Mouse (Mus musculus) mouse embryonic stem cell (cell line): ENCODE data around the gene Olfr418.
"Not testable (repeated sequence)": the region's sequence is repeated elsewhere in the genome, so short reads cannot be mapped to it uniquely, and the experiment has no call there.

Experiments
- in situ Hi-C, 2 experiments: fragments of 300-500 bp; cut with MboI; formaldehyde crosslinking; loops; 1 replicate in 1 of 2; 3 replicates in 1 of 2; pipeline ENCODE4 v1.14.3; 2019 to 2020; ENCODE audit warnings: low sequenced_read_pairs in 2 of 2, low pct_unique_long_range_greater_than_20kb in 1 of 2, mixed read lengths in 1 of 2; ENCODE audit not compliant: unreplicated experiment in 1 of 2

Olfr418 gene

DNA sequence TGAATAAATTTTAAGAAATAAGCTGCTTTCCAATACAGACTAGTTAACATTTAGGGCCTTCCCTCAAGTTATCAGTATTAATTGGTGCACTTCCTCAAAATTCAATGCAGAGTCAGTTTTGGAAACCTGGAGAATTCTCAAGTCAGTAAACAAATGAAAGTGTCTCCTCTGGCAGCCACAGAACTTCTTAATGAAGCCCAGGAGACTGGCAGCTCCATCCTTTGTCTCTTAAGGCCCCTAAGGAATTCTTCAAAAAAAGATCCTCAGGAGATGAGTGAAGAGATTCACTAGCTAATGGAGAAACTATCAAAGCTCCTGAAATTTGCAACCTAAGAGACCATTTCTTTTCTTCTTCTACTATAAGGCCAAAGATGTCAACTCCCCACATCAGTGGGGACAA is at the start of gene Olfr418:
Gene Olfr418, plus strand, starts transcription at position 301 of the 400 bp plus-strand sequence.
- in situ Hi-C loops = no loop called here

DNA sequence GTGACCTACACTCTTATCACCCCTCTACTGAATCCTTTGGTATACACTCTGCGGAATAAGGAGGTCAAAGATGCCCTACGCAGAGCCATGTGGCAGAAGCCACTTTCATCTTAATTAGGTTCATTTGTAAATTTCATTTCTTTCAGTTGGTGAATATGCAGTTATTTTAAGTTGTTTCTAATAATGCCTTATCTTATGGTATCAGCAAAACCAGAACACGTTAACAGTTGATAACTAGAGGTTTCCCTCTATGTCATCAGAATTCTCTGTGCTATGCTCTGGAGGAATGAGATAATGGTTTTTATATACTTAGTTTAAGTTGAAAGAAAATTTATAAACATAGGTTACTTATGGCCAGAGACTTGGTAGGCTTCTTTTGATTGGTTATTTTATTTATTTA is 49.3 kb upstream of the Olfr418 start:
- in situ Hi-C loops = loop anchor here in 1 of 2 experiments (5.0 kb wide), 1 partner anchor 384 kb away; no protein-coding TSS in a partner anchor

DNA sequence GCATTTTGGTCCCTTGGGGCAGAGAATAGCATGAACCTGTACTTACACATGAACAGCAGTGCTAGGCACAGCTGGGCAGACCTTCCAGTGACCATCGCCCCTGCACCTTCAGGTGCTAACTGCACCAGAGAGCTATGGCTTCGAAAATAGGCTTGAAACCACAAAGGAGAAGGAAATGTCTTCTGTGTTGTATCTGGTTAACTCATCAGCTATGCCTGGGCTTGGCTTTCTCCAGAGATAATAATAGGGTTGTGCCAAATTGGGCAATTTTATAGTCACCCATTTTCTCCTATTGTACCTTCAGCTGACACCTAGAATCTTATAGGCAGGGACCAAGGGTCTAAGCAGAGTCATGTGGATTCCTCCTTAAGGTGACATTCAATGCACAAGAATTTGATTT is 38.7 kb upstream of the Olfr418 start, which contains the start of gene Fcer1a:
Gene Fcer1a, minus strand, starts transcription at position 134 of the 400 bp plus-strand sequence.
- in situ Hi-C loops = no loop called here

DNA sequence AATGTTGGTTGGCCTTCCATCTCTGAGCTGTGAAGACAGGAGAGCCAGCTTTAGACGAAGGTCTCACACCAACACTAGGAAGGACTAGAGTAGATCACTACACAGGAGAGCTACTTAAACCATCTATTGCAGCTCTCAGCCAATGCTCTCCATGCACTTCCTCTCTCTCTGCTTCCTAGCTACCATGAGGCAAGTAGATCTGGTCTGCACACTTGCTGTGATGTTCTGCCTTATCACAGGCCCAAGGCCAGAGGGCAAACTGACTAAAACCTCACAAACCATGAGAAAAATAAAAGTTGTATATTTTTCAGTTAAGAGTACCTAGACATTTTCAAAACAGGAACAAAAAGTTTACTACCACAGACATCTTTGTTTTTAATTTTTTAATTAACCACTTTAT is 28.8 kb upstream of the Olfr418 start:
- in situ Hi-C loops = loop anchor here (10.0 kb wide), 1 partner anchor 1118 kb away; no protein-coding TSS in a partner anchor

DNA sequence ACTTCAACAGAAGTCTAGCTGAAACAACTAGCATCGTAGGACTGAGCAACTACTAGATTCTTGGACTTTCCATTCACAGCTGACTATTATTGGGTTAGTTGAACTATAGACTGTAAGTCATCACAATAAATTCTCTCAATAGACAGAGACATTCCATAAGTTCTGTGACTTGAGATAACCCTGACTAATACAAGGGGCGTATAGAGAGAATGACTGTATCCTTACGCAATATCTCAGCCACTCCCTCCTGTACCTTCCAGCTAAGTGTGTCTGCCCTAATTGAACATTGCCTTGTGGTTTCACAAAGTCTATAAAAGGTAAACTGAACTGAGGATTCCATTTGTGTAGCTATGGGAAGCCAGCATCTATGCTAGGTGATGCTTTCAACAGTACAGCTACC is 15.9 kb upstream of the Olfr418 start:
- in situ Hi-C loops = no loop called here

DNA sequence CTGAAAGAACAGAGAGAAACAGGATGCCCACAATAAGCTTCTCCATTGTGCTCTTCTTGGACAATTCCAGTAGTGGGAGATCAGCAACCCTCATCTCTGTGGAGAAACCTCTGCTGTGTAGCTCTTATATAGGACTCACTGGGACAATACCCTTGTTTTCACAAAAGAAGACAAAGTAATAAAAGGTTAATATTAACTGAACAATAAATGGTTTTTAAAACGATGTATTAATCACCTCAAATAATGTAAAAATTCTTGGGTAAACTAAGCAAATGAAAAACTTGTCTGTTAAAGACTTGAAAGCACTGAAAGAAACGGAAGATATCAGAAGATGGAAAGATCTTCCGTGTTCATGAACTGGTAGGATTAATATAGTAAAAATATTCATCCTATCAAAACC is 11.9 kb downstream of the Olfr418 start, which contains the start of gene Mptx2:
Gene Mptx2, minus strand, starts transcription at position 101 of the 400 bp plus-strand sequence.
- in situ Hi-C loops = loop anchor here (10.0 kb wide), 1 partner anchor 1057 kb away; the partner anchor contains the start of gene Mptx1 (in 2 of the 2)

DNA sequence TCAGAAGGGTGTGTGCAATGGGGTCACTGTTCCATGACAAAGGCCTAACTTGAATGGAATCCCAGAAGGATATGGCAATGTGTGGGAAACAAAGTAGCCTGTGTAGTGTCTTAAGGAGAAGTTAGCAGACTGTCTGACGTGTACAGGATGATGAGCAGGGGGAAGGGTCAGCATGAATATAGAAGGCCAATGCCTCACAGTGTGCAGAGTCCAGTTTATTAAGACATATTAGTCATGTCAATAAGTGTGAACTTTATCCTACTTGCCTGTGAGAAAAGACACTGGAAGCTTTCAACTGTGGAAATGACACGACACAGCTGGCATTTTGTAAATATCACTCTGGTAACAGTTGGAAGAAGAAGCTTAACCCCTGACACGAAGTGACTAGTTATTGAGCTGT is 37.0 kb downstream of the Olfr418 start:
- in situ Hi-C loops = loop anchor here in 1 of 2 experiments (5.0 kb wide), 1 partner anchor 1000 kb away; no protein-coding TSS in a partner anchor

DNA sequence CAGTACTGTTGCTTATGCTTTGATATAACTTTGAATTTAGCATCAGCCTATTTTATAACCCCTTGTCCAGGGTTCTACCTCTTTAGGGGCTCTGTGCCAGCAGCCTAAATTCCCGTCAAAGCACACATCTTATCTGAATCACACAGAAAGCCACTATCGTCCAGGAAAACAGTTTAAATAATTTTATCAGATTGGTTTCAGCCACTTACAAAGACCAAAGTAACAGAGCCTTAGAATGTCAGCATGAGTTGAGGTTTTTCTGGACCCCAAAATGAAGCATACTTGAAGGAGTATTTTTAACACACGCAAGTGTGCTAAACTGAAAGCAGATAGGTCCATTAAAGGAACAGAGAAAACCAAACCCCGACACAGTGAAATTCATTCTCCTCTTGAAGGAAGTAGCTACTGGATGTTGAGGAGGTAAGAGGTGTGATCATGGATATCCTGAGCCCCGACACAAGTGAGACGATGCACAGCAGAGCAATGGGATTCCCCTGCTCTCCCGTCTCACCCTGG is 47.8 kb downstream of the Olfr418 start:
- in situ Hi-C loops = not testable (repeated sequence)

DNA sequence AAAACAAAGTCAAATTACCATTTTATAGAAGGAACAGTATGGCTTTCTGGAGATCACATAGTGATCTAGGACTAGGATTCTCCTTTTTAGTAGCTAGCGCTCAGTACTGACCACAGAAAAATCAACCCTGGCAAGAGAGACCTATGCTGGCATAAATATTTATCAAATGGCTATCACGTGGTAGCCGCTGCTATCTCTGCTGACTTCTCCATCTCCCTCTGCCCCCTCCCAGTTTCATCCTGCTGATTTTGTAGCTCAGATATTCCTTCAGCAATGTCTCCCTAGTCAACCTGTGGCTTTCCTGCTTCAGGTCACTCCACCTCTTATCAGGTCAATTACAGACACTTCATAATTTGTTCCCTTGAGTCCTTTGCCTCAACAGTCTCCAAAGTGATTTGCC is 49.9 kb downstream of the Olfr418 start:
- in situ Hi-C loops = loop anchor here in 1 of 2 experiments (5.0 kb wide), 1 partner anchor 82 kb away; no protein-coding TSS in a partner anchor

DNA sequence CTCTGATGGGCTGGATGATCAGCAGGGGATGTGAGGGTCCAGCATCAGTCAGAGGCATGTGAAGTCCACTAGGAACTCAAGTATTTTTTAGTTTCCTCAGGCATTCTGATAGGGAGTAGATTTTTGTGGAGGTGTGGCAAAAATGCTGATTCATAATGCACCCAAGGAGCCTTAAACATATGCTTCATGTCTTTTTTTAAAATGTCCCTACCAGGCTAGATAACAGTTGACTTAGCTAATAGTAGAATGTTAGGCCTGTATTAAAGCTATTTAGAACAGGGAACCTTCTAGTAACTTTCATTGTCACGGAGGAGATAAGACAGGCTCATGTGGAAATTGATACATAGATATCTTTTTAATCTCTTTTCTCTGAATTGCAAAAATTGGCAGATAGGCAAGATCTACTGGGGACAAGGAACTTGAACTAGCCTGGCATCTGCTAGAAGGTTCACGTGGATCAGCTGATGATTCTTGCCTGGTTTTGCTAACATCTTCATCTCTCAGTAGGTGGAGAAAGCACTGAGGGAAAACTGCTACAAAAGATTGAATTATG is 52.2 kb downstream of the Olfr418 start:
- in situ Hi-C loops = loop anchor here in 1 of 2 experiments (5.0 kb wide), 1 partner anchor 79 kb away; no protein-coding TSS in a partner anchor

DNA sequence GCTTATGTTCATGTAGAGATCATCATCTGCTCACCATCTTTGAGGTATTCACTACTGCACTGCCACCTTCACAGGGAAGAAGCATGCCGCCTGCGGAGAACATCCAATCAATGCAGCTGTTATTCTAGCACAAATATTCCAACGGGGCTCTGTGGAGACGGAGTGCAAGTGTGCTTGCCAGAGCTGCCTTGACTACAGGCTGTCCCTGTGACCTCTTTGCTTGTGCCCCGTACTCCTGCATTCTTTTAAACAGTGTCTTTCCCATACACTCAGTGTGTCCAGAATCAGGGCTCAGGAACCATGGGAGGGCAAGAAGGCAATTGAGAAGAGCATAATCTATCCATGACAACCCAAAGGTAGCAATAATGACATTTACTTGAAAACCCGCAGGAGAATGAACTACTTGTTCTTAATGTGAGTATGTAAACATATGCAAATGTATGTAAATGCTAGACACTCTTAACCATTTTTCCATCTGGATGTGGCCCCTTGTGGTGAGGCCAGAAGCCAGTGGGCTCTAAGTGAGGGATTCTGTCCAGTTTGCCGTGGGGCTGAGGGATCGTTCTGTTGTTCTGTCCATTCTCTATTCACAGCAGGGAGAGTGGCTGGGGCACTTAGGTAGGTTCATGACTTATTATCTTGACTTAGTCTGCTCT is 55.9 kb downstream of the Olfr418 start:
- in situ Hi-C loops = loop anchor here in 1 of 2 experiments (5.0 kb wide), 1 partner anchor 56 kb away; no protein-coding TSS in a partner anchor

DNA sequence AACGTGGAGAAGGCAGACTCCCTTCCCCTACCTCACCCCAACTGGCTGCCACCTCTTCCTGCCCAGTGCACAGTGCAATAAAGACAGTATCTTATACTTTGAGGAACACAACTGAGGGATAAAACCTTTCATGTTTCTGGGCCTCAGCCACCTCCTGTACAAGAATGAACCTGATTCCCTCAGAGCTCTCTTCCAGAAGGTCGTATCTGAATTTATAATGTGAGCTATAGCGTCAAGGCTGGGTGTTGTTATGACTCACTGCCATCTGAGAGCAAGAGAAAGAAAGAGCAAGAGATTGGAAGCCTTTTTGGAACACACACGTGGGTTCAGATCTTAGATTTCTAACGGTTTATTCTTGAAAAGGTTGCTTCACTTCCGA is 56.4 kb downstream of the Olfr418 start:
- in situ Hi-C loops = loop anchor here in 1 of 2 experiments (5.0 kb wide), 1 partner anchor 55 kb away; no protein-coding TSS in a partner anchor
